Mouse (Mus musculus): ENCODE measurements around the gene P3h3.
"Not testable (repeated sequence)": the region's sequence is repeated elsewhere in the genome, so short reads cannot be mapped to it uniquely, and the experiment has no call there.

P3h3 gene

GRCm38 (mm10) chr6:124831199-124831598, 26.4 kb downstream of the P3h3 start:
- DNase-seq (ENCODE audit: inconsistent ontology term): not testable (repeated sequence)

- peak; percentile 98 for DNase-seq (ENCODE audit: inconsistent ontology term)
Observed at GRCm38 (mm10) chr6:124829799-124830700, 27.5 kb downstream of the P3h3 start.

DNA sequence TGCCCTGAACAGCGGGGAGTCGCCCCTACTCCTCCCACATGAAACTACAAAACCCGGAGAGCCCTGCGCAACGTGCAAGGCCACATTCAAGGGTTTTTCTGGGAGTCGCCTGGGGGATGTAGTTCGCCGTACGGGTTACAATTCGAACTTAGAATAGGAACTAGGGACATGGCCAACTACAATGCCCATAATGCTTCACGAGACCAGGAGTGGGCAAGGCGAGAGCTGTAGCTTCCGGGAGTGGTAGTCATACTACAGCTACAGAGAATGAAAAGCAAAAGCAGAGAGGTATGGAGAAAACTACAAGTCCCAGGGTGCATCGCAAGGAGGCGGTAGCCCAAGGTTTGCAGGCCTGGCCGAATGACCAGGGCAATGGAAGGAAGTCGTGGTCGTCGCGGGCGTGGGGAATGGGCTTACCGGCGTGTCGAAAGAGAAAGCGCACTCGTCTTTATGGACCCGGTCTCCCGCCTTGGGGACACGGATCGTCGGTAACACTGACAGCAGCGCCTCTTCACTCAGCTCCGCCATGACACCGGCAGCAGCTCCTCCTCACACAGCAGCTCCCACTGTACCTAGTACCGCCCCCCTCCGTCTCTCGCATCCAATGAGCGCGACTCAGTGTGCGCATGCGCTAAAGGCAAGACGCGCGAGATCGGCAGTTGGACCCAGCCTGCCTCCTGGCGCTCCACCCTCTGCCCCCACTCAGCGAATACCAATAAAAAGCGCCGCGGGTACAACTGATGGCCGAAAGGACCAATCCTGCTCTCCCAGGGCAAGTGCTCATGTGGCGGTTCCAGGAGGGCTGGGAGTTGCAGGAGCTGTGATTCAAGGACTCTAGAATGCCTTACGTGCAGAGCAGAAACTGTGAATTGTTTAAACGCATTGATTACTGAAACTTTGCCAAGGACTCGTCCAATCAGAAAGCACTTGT, 28.4 kb downstream of the P3h3 start, which contains the start of the genes Usp5 and Cdca3:
TSS of gene Usp5 (minus strand) at position 617 of the 931 bp plus-strand sequence.
TSS of gene Cdca3 (plus strand) at position 680 of the 931 bp plus-strand sequence.
- DNase-seq (ENCODE audit: inconsistent ontology term): peak; percentile 100

- peak; percentile 86 for DNase-seq (ENCODE audit: inconsistent ontology term)
Observed at GRCm38 (mm10) chr6:124828101-124828592, 29.4 kb downstream of the P3h3 start.

- no peak for DNase-seq (ENCODE audit: inconsistent ontology term)
Observed at GRCm38 (mm10) chr6:124822049-124822448, 35.5 kb downstream of the P3h3 start.

DNA sequence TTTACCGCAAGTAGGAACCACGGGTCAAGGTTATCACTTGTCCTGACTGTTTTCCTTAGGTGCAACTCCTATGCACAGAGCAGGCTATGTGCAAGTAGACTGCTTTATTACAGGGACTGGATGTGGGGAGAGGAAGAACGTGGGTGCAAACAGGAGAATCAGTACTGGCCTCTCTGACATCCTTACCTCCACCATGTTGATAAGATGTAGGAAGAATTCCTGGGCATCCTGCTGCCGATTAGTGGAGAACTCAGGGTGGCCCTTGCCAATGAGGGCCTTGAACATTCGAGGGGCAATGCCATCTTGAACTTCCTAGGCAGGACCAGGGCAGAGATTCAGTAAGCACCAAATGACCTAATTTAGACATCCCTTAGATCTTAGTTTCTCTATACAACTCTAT, 36.7 kb downstream of the P3h3 start:
- no peak for DNase-seq (ENCODE audit: inconsistent ontology term)

- DNase-seq (ENCODE audit: inconsistent ontology term): no peak
Observed at GRCm38 (mm10) chr6:124817971-124818370, 39.6 kb downstream of the P3h3 start.

DNA sequence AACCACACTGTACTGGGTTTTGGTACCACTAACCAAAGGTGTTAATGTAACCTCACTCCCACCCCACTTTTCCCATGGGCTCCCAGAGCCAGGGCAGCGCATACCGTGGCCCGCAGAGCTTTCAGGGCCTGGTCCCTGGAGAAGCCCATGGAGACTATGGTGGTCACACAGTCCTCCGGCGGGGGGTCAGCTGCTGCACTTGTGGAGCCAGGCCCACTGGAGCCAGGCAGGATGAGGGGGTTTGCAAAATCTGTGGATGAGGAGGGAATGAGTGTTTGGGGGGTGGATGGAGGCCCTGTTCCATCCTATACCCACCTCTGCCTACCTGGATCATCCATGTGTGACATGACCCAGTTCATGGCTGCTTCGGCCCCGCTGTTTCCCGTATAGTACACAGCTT, 40.0 kb downstream of the P3h3 start:
- no peak for DNase-seq (ENCODE audit: inconsistent ontology term)

GRCm38 (mm10) chr6:124817125-124817524, 40.4 kb downstream of the P3h3 start:
- DNase-seq (ENCODE audit: inconsistent ontology term): no peak

DNA sequence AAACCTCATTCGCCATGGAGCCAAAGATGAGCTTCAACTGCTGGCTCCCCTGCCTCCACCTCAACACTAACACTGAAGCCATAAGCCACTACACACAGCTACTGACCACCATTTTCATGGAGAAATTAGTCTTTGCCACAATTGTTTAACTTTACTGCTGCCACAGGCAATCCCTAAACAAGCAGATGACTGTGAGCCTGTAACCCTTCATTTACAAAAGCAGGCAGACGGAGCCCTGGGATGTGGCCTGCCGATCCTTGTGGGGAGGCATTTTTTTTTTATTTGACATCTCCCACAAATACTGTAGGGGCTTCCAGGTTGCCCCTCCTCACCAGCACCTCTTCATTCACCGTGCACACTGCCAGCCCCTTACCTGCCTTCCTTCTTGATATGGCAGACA, 40.9 kb downstream of the P3h3 start:
- DNase-seq (ENCODE audit: inconsistent ontology term): no peak

DNA sequence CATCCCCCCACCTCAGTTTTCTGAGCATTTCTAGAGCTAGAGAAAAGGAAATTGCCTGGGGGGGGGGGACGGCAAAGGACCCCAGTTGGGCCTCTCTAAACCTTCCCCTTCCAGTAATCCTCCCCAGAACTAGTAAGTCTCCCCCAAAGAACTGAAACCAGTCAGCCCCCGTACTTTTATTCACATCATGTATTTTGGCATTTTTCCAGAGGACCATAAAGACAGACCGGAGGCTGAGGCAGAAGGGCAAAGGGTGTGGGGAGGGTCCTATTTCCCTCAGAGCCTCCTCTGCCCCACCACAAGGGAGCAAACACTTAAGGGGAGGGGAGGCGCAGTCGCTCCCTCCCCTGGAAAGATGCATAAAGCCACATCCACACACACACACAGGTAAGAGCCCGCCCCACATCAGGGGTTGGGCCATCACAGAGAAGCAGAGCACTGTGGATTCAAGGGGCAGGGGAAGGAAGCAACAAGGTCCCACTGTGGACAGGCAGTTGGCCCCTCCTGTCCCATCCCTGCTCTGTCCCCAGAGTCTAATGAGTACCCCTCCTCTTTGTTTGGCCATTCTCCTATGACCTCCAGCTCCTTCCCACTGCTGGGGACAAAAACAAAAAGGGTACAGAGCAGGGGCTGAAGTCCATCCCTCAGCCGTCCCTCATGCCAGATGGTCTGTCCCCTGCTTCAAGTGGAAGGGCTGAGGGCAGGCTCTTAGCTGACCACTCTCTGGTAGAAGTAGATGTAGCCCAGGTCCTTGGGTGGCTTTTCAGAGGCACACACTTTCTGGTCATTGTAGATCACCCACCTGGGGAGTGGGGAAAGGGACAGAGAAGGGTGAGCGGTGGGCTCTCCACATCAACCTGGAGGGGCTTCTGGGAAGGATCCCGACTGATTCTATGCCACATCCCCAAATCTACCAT, 42.4 kb downstream of the P3h3 start:
- no peak for DNase-seq (ENCODE audit: inconsistent ontology term)

GRCm38 (mm10) chr6:124814448-124814847, 43.1 kb downstream of the P3h3 start:
- DNase-seq (ENCODE audit: inconsistent ontology term): no peak

DNA sequence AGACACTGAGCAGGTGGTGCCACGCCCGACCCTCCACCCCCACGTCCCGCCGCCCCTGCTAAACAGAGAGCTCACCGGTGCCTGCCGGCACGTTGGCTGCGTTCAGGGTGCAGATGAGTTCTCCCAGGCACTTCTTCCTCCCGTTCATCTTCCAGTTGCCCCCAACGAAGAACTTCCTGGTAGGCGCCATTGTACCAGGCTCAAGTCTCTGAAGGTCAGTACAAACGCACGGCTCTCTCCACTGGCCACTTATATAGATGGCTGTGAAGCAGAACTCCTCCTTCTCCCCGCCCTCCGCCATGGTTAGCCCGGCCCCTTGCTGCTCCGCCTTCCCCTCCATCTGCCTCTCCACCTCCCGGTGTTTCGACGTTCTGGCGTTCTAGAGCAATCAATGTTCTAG, 43.6 kb downstream of the P3h3 start, which contains the start of gene Tpi1:
TSS of gene Tpi1 (minus strand) at position 364 of the 400 bp plus-strand sequence.
- DNase-seq (ENCODE audit: inconsistent ontology term): peak; percentile 94

- peak; percentile 56 for DNase-seq (ENCODE audit: inconsistent ontology term)
Observed at GRCm38 (mm10) chr6:124813496-124813895, 44.1 kb downstream of the P3h3 start.

DNA sequence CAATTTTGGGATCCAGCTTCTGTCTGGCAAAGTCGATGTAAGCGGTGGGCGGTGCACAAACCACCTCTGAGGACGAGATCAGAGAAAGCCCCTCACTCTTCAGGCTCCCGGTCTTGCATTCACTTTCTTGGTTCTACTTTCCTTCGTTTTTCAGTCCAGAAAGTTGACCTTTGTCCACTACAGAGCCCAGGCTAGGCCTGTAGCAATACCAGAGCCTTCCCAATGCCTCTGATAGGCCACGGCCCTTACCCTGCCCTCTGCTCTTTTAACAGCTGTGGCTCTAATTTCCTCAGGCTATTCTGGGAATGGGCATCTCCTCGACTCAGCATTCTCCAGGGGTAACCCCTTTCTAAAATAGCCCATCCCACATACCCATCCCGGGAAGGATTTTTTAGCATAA, 44.7 kb downstream of the P3h3 start:
- no peak for DNase-seq (ENCODE audit: inconsistent ontology term)

- DNase-seq (ENCODE audit: inconsistent ontology term): no peak
Observed at GRCm38 (mm10) chr6:124811701-124812560, 45.6 kb downstream of the P3h3 start.

DNA sequence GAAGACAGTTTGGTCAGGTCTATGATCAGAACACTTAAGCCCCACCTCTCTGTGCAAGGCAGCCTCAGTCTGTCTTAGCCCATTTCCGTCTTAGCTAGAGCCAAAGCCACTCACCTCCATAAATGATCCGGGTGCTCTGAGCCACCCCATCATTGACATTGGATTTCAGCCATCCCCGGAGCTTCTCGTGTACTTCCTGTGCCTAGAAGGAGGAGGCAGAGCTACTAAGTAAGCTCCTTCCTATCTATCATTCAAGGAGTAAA, 46.2 kb downstream of the P3h3 start:
- DNase-seq (ENCODE audit: inconsistent ontology term): no peak

DNA sequence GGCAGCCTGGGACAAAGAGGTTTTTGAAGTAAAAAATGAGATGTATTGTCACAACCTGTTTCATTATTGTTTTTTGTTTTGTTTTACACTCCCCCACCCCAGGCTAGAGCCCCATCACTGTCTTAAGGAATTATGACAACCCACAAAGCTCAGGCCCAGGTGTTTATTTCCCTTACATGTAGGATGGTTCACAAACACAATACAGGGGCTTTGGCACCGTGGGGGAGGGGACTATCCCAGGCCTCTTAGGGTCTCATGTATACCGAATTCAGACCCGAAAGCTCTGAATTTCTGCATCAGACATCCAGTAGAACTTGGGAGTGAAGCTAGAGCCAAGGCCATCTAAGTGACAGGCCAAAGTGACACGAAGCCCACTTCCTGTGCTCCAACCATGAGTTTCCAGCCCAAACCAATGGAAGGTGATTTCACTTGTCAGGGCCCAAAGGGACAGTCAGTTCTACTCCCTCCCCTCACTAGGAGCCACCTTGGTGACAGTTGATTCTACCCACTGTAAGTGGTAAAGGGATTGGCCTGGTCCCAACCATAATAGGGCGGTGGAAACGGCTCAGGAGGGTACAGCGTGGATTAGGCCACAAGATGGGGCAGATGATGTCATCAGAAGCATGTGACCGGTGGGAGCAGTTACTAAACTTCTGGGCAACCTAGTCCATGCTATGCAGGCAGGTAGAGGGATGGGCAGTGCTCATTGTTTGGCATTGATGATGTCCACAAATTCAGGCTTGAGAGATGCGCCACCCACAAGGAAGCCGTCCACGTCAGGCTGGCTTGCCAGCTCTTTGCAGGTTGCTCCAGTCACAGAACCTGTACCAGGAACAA, 46.8 kb downstream of the P3h3 start:
- not testable (repeated sequence) for DNase-seq (ENCODE audit: inconsistent ontology term)

All from Muller cell, postnatal 12 days (primary cell).